Mouse (Mus musculus) lung, adult 18-20 months (tissue): ENCODE measurements around the gene Kif6.
A peak's percentile ranks its signal among the peaks of the same experiment; 100 is the strongest.

Source experiments
- DNase-seq, 2 experiments: peaks; one replicate each; pipeline ENCODE4 v3.0.0; 2022; ENCODE audit warnings: mixed read lengths in 2 of 2

Kif6 gene

DNA sequence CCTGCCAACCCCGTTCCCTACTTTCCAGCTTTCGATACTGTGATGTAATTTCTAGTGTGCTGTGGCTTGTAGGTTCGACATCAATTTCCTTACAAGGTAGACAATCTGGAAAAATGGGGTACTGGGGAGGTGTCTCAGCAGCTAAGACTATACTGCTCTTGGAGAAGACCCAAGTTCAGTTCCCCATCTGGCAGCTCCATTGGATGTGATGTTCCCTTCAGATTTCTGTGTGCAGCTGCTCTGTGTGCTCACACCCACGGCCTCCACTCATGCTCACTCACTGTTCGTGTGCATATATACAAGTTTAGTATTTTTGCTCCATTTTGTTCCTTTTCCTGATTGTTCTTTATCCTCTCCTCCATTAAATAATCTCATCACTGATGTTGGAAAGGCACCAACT lies 51.8 kb downstream of the Kif6 start:
- no peak for DNase-seq

DNA sequence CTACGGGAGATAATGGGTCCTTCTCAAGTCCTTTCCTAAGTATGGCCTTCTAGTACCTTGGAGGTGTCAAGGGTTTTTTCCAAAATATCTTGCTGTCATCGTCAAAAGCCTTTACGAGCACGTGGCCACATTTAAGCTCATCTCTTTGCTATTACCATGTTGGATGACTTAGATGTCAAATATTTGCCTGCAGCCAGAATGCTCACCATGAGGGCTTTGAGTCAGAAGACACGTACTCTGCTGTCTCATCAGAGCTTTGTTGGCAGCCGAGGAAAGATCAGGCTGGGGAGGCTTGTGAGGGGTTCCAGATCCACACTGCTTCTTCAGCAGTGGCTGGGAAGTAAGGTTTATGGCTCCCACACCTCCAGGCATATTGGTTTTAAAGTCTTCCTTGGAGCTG lies 53.4 kb downstream of the Kif6 start:
- no peak for DNase-seq

DNA sequence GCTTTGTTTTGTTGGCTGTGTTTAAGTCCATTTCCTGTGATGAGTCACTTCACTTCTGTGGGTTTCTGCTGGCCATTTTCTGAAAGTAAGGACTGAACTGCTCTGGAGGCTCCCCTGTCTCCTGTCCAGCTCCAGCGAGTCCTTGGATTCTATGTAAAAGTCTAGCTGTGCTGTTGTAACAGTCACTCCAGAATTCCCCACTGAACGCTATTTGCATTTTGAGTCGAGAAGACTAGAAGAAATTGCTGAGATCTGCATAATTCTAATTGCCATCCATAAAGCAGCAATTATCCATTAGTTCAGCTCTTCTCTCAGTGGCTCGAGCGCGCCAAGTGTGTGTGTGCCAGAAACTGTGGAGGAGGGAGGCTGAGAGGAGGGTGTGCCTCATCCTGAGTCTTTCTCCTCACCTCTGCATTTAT lies 57.0 kb downstream of the Kif6 start:
- DNase-seq, result no peak

DNA sequence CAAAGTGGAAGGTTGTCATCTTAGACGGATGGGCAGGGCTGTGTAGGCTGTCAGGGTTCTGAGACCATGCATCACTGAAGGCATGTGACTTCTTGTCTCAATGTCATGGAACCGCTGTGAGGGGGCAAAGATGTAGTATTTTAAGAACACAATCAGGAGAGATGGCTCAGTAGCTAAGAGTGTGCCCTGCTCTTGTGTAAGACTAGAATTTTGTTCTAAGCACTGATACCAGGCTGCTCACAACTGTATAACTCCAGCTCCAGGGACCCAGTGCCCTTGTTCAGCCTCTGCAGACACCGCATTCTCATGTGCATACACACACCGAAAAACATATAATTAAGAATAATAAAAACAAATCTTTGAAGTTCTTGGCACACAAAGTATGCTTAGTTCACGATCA lies 57.5 kb downstream of the Kif6 start:
- DNase-seq, result no peak

DNA sequence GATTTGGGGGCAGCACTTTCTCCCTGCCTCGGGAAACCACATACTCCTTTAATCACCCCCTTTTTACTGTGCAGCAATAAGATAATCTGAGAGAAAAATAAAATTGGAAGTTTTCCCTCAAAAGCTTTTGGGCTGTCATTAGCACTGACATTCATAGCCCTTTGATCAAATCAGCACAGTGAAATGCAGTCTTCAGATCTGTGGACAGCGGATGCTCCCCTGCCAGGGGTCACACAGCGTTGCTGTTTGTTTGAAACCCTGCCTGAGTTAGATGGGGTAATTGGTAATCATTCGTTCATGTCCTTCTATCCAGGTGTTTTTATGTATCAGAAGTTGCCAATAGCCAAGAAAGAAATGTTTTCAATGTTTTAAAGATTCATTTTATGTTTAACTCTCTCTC lies 60.7 kb downstream of the Kif6 start:
- no peak for DNase-seq

DNA sequence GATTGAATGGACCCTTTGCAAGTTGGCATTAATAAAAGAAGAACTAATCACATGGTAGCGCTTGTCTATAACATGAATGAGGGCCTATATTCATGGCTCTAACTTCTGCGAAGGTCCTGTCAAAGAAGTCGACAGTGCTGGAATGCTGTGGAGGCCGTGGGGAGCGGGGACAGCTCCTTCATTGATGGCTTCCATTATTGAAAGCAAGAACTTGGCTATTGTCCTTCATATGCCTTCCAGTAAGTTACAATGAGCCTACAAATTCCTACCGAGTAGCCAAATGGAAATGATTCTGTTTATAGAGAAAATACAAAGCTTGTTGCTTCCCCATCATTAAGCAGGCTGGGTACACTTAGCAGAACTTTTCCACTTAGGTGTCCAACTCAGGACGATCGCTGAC lies 66.5 kb downstream of the Kif6 start:
- DNase-seq, result no peak

DNA sequence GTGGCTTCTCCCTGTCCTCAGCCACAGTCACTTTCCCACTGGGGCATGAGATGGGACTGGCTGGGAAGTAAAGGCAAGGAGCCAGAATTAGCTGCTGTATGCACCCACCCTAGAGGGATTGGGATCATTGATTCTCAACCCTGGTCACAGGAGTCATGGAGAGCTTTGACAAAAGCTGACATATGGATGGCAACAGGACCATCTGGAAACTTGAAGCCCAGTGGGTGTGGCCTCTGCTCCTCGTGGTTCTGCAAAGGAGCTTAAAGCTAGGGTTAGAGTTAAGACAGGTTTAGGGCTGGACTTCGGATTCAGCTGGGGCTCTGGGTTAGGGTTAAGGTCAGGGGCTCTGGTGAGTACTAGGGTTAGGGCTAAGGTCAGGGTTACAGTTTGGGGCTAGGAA lies 69.2 kb downstream of the Kif6 start:
- no peak for DNase-seq

DNA sequence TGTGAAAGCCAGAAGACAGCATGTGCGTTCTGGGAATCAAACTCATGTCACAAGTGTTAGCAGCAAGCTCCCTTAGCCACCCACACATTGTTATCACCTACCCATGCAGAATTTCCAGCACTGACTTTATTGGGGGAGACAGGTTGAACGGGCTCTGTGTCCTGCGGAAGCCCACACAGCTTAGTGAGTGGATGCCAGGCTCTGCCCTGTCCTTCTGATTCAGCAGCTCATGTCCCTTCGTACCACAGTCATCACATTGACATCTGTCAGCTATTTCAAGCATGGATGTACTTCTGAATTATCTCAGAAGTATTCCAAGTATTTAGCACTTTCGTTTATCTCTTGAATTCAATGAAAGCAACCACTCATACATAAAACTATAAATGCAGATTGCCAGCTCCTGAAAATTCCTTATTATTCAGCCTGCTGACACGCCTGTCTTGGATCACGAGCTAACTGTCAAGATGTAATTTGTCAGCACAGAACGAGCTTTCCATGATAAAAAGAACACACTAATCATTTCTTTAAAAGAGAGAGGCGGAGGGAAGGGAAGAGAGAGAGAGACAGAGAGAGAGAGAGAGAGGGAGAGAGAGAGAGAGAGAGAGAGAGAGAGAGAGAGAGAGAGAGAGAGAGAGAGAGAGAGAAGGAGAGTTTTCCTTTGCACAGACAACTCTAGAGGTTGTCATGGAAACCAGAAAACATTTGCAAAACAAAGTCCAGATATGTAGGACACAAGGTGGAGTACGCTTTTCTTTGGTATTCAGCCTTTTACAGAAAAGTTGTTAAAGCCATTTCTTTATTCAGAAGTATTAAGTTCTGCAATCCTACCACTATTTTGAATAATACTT lies 75.9 kb downstream of the Kif6 start:
- peak in 1 of 2 experiments; percentile 3 for DNase-seq

DNA sequence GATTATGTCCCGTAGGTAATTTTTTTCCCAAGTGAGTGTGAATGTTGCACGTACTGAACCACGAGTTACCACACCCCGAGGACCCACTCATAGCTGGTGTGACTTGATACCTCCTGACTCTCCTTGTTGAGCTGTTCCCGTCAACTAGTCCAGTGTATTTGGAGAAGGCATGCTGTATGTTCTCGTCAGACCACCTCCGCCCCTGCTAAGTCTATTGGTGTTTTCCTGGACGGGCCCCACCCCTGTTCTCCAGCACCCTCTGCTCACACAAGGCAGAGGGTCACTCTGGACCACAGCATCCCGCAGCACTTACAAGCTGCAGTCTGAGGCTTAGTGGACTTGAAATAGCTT lies 76.5 kb downstream of the Kif6 start:
- DNase-seq, result peak; percentile 4 to 13

DNA sequence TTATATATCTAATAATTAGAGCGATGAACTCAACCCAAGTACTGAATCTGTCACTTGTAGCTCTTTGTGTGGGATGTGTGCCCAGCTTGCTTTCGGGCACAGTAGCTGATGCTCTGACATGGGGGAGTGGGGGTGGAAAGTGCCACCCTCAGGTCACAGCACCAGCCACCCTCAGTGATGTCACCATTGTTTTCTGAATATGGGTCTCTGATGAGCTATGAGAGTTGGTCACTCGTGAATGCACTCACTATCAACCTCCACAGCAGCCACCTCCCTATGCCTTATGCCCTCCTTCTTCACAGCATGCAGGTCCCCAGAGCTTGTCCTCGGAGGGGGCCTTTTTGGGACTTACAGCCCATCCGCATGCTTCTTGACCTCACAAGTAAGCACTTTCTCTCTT lies 78.3 kb downstream of the Kif6 start:
- DNase-seq, result no peak

DNA sequence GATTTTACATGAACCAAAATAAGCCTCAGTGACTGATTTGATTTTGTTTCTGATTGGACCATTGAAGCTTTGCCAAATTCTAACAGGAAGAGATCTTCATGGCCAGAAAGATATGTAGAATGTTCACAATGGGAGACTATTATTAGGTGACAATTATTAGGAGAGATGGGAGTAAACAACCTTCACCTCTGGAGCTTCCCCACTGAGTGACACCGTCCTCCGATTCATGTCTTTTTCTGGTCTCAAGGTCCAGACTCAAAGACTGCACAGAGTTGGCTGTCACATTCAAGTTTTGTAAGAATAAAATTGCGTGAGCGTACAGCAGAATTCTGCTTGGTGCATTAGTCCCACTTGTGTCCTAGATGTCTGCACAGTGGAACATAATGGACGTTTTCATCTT lies 82.3 kb downstream of the Kif6 start:
- no peak for DNase-seq

DNA sequence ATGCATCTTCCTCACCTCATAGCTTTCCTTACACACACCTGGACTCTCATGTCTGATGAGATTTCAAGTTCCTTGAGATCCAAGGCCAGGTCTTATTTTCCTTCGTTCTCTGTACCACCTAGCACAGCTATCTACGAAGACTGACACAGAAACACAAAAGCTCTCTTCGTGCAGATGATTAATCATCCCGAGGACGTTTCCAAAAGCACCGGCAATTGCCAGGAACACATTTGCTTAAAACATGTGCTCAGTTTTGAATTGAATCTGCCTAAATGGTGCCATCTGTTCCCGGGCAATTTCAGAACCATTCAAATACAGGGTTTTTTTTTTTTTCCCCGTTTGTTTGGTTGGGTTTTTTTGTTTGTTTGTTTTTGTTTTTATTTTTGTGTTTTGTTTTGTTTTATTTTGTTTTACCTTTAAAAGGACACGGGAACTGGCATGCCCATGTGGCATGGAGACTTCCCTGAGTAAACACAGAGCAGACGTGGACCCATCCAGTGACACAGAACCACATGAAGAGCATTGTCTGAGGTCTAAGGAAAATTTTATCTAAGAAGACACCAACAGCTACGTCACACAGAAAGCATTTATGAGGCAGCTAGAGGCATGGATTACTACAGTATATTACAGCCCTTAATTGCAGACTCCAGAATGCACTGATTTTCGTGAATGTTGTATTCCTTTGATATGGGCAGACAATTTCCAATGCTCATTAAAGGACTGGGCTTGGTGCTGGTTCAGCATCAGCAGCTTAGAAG lies 88.7 kb downstream of the Kif6 start:
- no peak for DNase-seq

DNA sequence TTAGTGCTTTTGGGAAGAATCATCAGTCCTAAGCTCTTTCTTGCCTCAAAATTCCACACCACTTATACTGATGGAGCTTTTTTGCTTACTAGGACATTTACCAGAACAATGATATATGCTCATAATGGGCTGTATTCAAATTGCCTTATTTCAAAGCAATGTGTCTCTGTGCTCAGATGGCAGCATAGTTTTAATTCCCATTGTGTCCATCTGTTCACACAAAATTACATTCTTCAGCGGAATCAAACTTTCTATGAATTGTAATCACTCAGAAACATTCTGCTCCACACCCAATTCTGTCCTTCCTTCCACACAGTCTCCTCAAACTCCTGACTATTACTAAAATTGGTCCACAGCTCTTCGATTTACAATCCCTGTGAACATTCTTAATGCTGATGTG lies 94.3 kb downstream of the Kif6 start:
- DNase-seq, result no peak

DNA sequence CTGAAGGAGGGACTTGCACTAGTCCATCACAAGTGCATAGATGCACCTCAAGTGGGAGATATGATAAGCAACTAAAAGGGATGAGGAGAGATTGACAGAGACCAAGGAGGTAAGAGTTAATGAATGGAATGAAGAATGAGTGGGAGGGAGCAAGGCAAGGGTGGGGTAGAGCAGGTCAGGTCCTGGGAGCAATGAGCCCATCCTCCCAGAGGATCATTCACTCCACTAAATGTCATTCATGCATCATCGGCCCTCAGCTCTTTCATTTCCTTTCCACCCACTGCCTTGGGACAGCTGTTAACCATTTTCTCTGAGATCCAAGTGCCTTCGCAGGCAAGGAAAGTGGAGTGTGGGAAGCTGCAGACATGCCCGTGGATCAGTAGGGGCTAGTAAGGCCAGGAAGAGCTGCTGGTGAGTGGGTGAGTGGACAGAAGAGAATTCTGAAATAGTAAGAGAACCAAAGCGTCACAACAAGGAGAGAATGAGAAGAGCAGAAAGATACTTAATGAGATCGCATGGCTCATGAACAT lies 95.2 kb downstream of the Kif6 start:
- no peak for DNase-seq

DNA sequence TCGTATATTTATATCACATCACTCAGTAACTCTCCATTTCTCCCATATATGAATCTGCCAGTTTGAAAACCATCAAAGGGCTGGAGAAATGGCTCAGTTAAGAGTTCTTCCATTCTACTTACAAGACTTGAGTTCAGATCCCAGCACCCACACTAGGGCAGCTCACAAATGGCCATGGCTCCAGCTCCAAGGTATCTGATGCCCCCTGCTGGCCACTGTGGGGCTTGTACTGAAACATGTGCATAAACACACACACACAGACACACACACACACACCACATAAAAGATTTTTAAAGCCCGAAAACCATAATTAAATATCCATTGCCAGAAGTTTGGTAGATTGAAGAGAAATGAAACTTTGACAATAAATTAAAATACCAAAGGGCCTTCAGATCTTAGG lies 111.3 kb downstream of the Kif6 start:
- no peak for DNase-seq

DNA sequence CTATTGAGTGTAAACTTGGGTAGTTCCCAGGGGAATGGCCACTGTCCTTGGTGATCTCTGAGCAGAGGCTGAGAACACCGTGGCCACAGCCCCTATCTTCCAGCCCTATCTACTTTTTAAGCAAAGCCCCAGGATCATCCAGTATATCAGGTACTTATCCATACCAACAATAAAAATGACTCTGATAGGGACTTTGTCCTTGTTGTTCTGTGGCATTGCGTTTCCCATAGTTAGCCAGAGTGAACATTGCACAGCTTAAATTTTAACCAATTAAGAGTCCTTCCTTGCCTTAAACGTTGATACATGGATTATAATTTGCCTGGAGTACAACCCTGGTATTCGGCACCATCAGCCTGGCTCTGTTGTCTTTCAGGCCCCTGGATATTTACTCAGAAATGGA lies 112.0 kb downstream of the Kif6 start:
- no peak for DNase-seq

DNA sequence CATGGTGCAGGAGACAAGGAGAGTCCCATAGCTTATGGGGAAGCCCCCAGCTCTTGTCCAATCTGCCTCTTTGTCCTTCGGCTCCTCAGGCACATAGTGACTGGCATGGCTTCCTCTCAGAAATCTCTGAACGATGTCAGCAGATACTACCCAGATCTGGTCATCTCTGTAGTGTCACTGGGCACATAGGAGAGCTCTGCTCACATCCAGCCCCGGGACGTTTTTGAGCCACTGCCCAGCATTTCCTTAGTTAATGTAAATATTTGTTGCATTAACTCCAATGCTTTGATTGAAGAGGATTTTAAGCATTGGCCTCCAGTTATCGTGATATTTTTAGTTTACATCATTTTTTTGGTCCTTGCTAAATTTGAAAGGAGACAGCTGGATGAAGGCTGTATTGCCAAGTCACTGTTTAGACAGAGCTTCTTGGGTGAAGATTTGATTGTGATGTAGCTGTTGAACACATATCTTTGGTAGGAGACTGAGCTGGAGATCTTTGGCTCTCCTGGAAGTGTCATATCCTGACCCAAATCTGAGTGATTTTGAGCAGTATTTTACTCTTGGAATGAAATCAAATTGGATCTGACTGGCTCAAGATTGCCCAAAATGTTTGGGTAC lies 112.6 kb downstream of the Kif6 start:
- DNase-seq, result peak in 1 of 2 experiments; percentile 7

DNA sequence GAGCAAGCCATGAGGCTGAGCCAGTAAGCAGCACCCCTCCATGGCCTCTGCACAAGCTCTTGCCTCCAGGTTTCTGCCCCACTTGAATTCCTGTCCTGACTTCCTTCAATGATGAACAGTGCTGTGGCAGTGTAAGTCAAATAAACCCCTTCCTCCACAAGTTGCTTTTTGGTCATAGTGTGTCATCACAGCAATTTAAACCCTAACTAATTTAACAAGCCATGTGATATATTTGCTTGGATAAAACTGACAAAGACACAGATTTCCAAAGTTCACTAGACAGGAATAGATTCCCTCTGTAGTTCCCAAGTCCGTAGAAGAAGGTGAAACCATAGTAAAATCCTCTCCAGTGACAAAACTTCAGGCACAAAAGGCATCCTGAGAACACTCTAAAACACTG lies 114.9 kb downstream of the Kif6 start:
- no peak for DNase-seq

DNA sequence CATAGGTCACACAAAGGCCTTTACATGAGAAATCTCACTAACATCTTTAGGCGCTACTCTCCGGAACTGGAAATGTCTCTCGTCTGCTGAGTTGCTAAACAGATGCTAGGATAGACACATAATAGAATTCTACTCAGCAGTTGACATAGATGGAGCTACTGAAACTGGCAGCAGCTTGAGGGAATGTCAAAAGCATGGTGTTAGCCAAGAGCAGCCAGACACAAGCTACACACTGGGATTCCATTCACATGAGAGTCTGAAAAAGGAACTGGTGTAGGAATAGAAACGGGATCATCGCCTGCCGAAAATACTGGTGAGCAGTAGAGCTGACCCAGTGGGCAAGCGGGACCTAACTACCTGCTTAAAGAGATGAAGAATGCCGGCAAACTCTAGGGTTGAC lies 117.8 kb downstream of the Kif6 start:
- DNase-seq, result peak in 1 of 2 experiments; percentile 4

DNA sequence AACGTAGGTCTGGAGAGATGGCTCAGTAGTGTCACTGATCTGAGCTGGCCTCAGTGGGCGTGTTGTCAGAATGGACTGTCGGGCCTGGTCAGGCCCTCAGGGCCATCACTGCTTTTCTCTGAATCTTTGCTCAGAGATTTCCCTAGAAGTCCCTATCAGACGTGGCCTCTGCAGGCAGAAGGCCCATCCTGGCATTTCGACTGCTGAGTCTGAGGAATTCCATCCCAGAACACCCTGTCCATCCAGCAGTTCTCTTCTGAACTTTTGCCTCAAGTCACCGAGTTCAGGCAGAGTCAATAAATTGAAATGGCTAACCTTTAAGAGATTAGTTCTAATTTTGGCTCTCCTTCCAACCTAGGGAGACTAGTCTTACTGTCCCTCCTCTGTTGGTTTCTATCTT lies 119.1 kb downstream of the Kif6 start:
- DNase-seq, result no peak

DNA sequence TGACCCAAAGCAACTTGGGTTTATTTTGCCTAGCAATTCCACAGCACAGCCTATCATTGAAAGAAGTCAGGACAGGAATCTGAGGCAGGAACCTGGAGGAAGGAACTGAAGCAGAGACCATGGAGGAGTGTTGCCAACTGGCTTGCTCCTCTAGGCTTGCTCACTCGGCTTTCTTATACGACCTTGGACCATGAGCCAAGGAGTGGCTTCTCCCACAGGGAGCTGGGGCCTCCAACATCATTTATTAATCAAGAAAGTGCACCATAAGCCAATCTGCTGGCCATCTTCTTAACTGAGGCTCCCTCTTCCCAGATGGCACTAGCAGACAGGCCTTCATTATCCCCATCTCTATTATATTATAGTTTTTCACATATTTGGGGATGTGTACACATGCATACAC lies 119.8 kb downstream of the Kif6 start:
- no peak for DNase-seq

DNA sequence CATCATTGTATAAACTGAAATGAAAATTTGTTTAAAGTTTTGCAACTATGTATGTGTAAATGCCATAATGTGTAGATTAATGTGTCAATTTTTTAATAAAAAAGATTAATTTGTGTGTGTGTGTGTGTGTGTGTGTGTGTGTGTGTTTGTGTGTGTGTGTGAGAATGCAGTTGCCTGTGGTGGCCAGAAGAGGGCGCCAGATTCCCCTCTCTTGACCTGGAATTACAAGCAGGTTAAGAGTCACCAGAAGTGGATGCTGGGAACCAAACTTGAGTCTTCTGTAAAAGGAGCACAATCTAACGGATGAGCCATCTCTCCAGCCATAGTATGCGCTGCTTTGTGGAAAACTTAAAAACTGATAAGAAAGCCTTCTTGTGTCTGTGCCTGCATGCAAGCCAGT lies 121.4 kb downstream of the Kif6 start:
- no peak for DNase-seq

DNA sequence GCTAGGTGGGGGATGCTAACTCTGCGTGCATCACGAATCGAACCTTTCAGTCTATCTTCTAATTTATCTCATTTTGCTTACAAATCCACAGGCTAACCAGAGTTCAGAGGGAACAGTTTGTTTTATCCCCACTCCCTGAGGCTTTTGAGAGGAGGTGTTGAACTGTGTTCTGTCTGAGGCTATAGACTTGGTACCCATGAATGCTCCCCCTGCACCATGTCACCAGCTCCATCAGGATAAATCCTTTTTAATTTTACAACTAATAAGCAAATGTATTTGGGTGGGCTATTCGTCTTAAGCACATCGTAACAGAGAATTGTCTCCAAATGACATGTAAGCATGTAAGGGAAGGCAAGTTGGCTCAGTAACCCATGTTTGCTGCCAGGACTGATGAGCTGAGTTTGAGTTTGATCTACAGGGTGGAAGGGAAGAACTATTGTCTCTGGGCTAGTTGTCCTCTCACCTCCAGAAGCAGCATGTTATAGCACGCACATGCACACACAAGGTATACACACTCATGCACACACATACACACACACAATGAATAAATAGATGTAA lies 122.4 kb downstream of the Kif6 start:
- no peak for DNase-seq
